ENCODE assay signal across 12 mouse cellular contexts in genomic region chr6:55098030-55098429, GRCm38 (mm10). TPM values are rescaled to one million over a fixed set of nuclear protein-coding genes. Genes with fewer than 3 reads are reported as not detected.
A peak's percentile ranks its signal among the peaks of the same experiment; 100 is the strongest.
DNase-seq lines count a peak whose midpoint lies in the region; ATAC-seq and TF ChIP-seq lines count a peak whose summit lies in the region.
"Had no signal": no experiment of that assay in that cellular context is flagged by ENCODE, and none has a peak within 500 bp of the region (broad histone marks: within the 10 kb centered on the region; RNA-seq: fewer than 3 reads in every experiment).

No protein-coding gene starts in this region.

- 0 out of 2 replicates have a peak, but pooled peaks cover 5% of the 10 kb centered on the region for H3K4me1 ChIP-seq in heart, embryonic 12.5 days (replicated peaks)

- DNase-seq in heart, postnatal 10 days, result peak; percentile 55 to 62
- peak; percentile 75 for DNase-seq in adrenal gland, adult 8-10 months
- peak; percentile 71 for DNase-seq in lung, postnatal 10 days
- no peak for DNase-seq in thymus, postnatal 14 days
- no peak for DNase-seq in thymus, adult 18-20 months
- no peak for DNase-seq in kidney, adult 18-20 months
- DNase-seq: gastrocnemius, postnatal 14 days had no signal

- H3K27ac ChIP-seq in heart, embryonic 12.5 days (ENCODE audit: poor library complexity, severe bottlenecking), result no peak overlapping the region

- no peak overlapping the region for H3K9ac ChIP-seq in heart, embryonic 12.5 days

- 0 out of 2 replicates have a peak, but pooled peaks cover 11% of the 10 kb centered on the region for H3K27me3 ChIP-seq in heart, embryonic 12.5 days (replicated peaks)
- H3K27me3 ChIP-seq in C2C12 (ENCODE audit: control insufficient read depth, insufficient read depth, insufficient read length), result peaks cover 17% of the 10 kb centered on the region

- intact Hi-C loops in heart, postnatal 10 days (cut with DNase I), result no loop called here

- no peak for TF ChIP-seq CTCF in C2C12 (IDR thresholded peaks at IDR 0.05; ENCODE audit: control insufficient read depth, insufficient read depth, insufficient read length)

- no peak for ATAC-seq in heart, embryonic 12.5 days (ENCODE audit: insufficient number of reproducible peaks, low FRiP score)
- ATAC-seq: inflammation-experienced regulatory T-cells, adult 6 months had no signal

- H3K79me3 ChIP-seq in C2C12 (ENCODE audit: low read depth), result no peaks in the 10 kb centered on the region

- no peak overlapping the region for H3ac ChIP-seq in C2C12 (ENCODE audit: control insufficient read depth, insufficient read length, low read depth)

- H3K36me3 ChIP-seq in heart, embryonic 12.5 days, result no peaks in the 10 kb centered on the region
- H3K36me3 ChIP-seq in C2C12 (ENCODE audit: control insufficient read depth, insufficient read depth), result no peaks in the 10 kb centered on the region

- H3K4me2 ChIP-seq in heart, embryonic 12.5 days, result no peak overlapping the region
- H3K4me2 ChIP-seq: liver, embryonic 11.5 days had no signal

- no peaks in the 10 kb centered on the region for H3K9me3 ChIP-seq in heart, embryonic 12.5 days (replicated peaks)

- H3K4me3 ChIP-seq in heart, embryonic 12.5 days, result no peak overlapping the region
- no peak overlapping the region for H3K4me3 ChIP-seq in C2C12 (ENCODE audit: insufficient read depth, poor library complexity, severe bottlenecking)

- 53% methylated on average over 5 of the region's 5 CpGs for WGBS in heart, embryonic 12.5 days

- no peaks in the 10 kb centered on the region for H3K79me2 ChIP-seq in C2C12 (ENCODE audit: control insufficient read depth, insufficient read depth)

TF ChIP-seq in C2C12, 6 proteins besides CTCF, POLR2A, EP300 and RAD21:
- TF ChIP-seq MYOD1 (IDR thresholded peaks at IDR 0.05; ENCODE audit: control insufficient read depth, insufficient read length, low read depth) (peak; percentile 71), FOSL1 (IDR thresholded peaks at IDR 0.05; ENCODE audit: insufficient read depth, low read length, poor library complexity, severe bottlenecking) (no peak)

RNA-seq across cellular contexts. Expression of gene Crhr2, which starts 34.8 kb away (rescaled TPM):
- total RNA-seq in heart, postnatal 10 days (2021), result 10 to 100 TPM in 1 of 2 experiments, 1 to 10 TPM in 1; 7.9 to 11.5 TPM
- polyA plus RNA-seq in heart, embryonic 12.5 days (2016; fragmentation: Nextera tagmentation; extraction: Ambion mirVana), result 6.4 and 8.0 TPM in 2 replicates
- 0.01 TPM for polyA plus RNA-seq in C2C12 (2012; fragmentation: generic; extraction: Trizol)
- under 1 TPM in 2 of 4 experiments, not detected in 2; 0.12 to 0.34 TPM for total RNA-seq in adrenal gland, adult 8-10 months (2022)
- total RNA-seq: common myeloid progenitor, adult 5-6 weeks had no signal
- polyA plus RNA-seq: inflammation-experienced regulatory T-cells, adult 6 months had no signal

Comparison
In these comparisons a context has a peak if more than half of its experiments do, and no peak if none do; other contexts are left out.
1. DNase-seq: peak in heart, postnatal 10 days (2 of 2), adrenal gland, adult 8-10 months (single experiment) and lung, postnatal 10 days (single experiment); none in thymus, postnatal 14 days (single experiment), thymus, adult 18-20 months (0 of 2) and kidney, adult 18-20 months (single experiment).
2. RNA of gene Crhr2, which starts 34.8 kb away (total RNA-seq): 7.9 to 11.5 TPM in heart, postnatal 10 days; 0.12 to 0.34 TPM in adrenal gland, adult 8-10 months; every median in the first group is over 4 times any median in the second.